ENCODE assay signal across 21 mouse cellular contexts in the genomic region with DNA sequence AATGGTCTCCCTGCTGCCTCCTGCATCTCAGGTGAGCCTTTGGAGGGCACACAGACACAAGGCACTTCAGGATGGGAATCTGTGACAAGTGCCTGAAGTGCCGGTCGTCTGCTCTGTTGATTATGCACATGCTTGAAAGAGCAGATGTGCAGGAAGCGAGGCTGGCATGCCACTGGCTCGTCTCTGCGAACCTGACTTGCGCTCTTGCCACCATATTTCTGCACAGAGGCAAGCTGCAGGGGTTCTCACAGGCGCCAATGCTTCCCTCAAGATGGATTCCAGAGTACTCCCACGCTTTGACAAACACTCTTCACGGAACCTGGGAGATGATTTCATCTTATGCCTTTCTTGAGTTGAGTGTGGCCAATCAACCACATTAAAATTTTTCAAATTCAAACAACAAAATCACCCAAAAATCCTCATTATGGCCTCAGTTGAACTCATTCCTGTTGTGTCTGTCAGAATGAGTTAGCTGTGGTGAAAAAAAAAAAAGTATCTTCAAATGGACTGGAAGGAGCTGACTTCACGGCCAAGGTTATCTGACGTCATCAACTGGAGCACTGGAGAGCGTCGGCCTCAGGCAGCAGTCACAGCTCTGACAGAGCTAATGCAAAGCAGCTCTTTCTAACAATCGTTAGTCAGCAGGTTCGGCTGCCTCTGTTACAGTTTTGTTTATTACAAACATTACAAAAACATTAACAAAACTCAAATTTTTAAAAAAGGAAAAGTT.
A peak's percentile ranks its signal among the peaks of the same experiment; 100 is the strongest.
DNase-seq lines count a peak whose midpoint lies in the region; ATAC-seq lines count a peak whose summit lies in the region.
"Had no signal": no experiment of that assay in that cellular context is flagged by ENCODE, and none has a peak within 500 bp of the region (broad histone marks: within the 10 kb centered on the region; RNA-seq: fewer than 3 reads in every experiment).

No protein-coding gene starts in this region.

- no peaks in the 10 kb centered on the region for H3K4me1 ChIP-seq in liver, embryonic 12.5 days
- H3K4me1 ChIP-seq: forebrain, embryonic 13.5 days; heart, embryonic 10.5 days; limb, embryonic 15.5 days; midbrain, embryonic 12.5 days; stomach, embryonic 15.5 days had no signal

- ATAC-seq in liver, embryonic 12.5 days, result no peak
- ATAC-seq: forebrain, embryonic 13.5 days; inflammation-experienced regulatory T-cells, adult 6 months; lung, postnatal 0 days had no signal

- H3K4me2 ChIP-seq in liver, embryonic 12.5 days, result no peak overlapping the region
- H3K4me2 ChIP-seq: forebrain, embryonic 13.5 days; limb, embryonic 15.5 days; midbrain, embryonic 12.5 days; stomach, embryonic 15.5 days had no signal

- no peak overlapping the region for H3K9ac ChIP-seq in liver, embryonic 12.5 days
- H3K9ac ChIP-seq: forebrain, embryonic 13.5 days; limb, embryonic 15.5 days; midbrain, embryonic 12.5 days; stomach, embryonic 15.5 days had no signal

- no peaks in the 10 kb centered on the region for H3K27me3 ChIP-seq in liver, embryonic 12.5 days (replicated peaks)
- H3K27me3 ChIP-seq: CH12.LX; forebrain, embryonic 13.5 days; limb, embryonic 15.5 days; midbrain, embryonic 12.5 days; stomach, embryonic 15.5 days had no signal

- 57% methylated on average over 15 of the region's 15 CpGs for WGBS in liver, embryonic 12.5 days (ENCODE audit: insufficient replicate concordance)

- DNase-seq in embryo, embryonic 10 days (ENCODE audit: low spot score), result peak; percentile 21
- no peak for DNase-seq in embryo, embryonic 10.5 days (ENCODE audit: low spot score)
- peak; percentile 13 for DNase-seq in ovary, adult 18-20 months (ENCODE audit: low spot score)
- no peak for DNase-seq in ovary, postnatal 14 days (ENCODE audit: low spot score)
- DNase-seq in adrenal gland, postnatal 36 days, result peak; percentile 75
- peak; percentile 35 for DNase-seq in retina, postnatal 1 day
- no peak for DNase-seq in yolk sac, embryonic 10.5 days (ENCODE audit: low spot score)
- DNase-seq: cerebellum, adult 9-10 months; gastrocnemius, postnatal 36 days; kidney, adult 9 months; thymus, adult 2 months had no signal

- H3K9me3 ChIP-seq in liver, embryonic 12.5 days (replicated peaks), result no peaks in the 10 kb centered on the region
- H3K9me3 ChIP-seq: forebrain, embryonic 13.5 days; heart, embryonic 10.5 days; limb, embryonic 15.5 days; midbrain, embryonic 12.5 days; stomach, embryonic 15.5 days had no signal

- H3K36me3 ChIP-seq in liver, embryonic 12.5 days, result no peaks in the 10 kb centered on the region
- H3K36me3 ChIP-seq: heart, embryonic 10.5 days; limb, embryonic 15.5 days; midbrain, embryonic 12.5 days; stomach, embryonic 15.5 days had no signal

- H3K27ac ChIP-seq in liver, embryonic 12.5 days, result no peak overlapping the region
- H3K27ac ChIP-seq: forebrain, embryonic 13.5 days; heart, embryonic 10.5 days; limb, embryonic 15.5 days; midbrain, embryonic 12.5 days; stomach, embryonic 15.5 days had no signal

- H3K4me3 ChIP-seq in liver, embryonic 12.5 days, result no peak overlapping the region
- H3K4me3 ChIP-seq: erythroblast, embryonic 14.5 days; forebrain, embryonic 13.5 days; heart, embryonic 10.5 days; limb, embryonic 15.5 days; midbrain, embryonic 12.5 days; stomach, embryonic 15.5 days had no signal

Comparison
In these comparisons a context has a peak if more than half of its experiments do, and no peak if none do; other contexts are left out.
1. DNase-seq: peak in embryo, embryonic 10 days (single experiment), ovary, adult 18-20 months (single experiment), adrenal gland, postnatal 36 days (2 of 2) and retina, postnatal 1 day (single experiment); none in embryo, embryonic 10.5 days (single experiment), ovary, postnatal 14 days (single experiment) and yolk sac, embryonic 10.5 days (single experiment).